In genomic region chr2:173022813-173023212, GRCm38 (mm10) we compare ENCODE assay signal across 8 mouse cellular contexts. TPM values are rescaled to one million over a fixed set of nuclear protein-coding genes. Genes with fewer than 3 reads are reported as not detected.
DNase-seq lines count a peak whose midpoint lies in the region; ATAC-seq and TF ChIP-seq lines count a peak whose summit lies in the region.

No protein-coding gene starts in this region.

- peak overlapping the region; percentile 80 for H3K9ac ChIP-seq in MEL (ENCODE audit: control insufficient read depth, low read depth, low read length, poor library complexity, severe bottlenecking)
- H3K9ac ChIP-seq in heart, embryonic 16.5 days (ENCODE audit: low read length): peak overlapping the region; percentile 82
- peak overlapping the region; percentile 97 for H3K9ac ChIP-seq in liver, embryonic 16.5 days (ENCODE audit: low read depth, low read length)

- H3K4me1 ChIP-seq in erythroblast, embryonic 14.5 days (ENCODE audit: control insufficient read depth): peaks cover 81% of the 10 kb centered on the region
- peaks cover 13 to 58% of the 10 kb centered on the region in 2 experiments for H3K4me1 ChIP-seq in MEL (ENCODE audit: control insufficient read depth in 1 of 2, insufficient read depth in 2 of 2, low read length in 2 of 2)
- peaks cover 74% of the 10 kb centered on the region for H3K4me1 ChIP-seq in heart, embryonic 16.5 days (ENCODE audit: control insufficient read depth, insufficient read depth, low read length)
- peaks cover 79% of the 10 kb centered on the region for H3K4me1 ChIP-seq in liver, embryonic 16.5 days (ENCODE audit: control insufficient read depth, low read depth, low read length)

- no peak for TF ChIP-seq EP300 in MEL (IDR thresholded peaks at IDR 0.05; ENCODE audit: low read depth in 1 of 2, low read length in 2 of 2)

- no peak for DNase-seq in MEL (ENCODE audit: low read depth, low spot score)
- DNase-seq in urinary bladder, postnatal 14 days (ENCODE audit: low spot score): no peak
- DNase-seq in layer of hippocampus, adult 9-10 months (ENCODE audit: low spot score): no peak
- DNase-seq in embryo, embryonic 10.5 days (ENCODE audit: low spot score): no peak

- no peak; a peak in 1 of 4 replicates for TF ChIP-seq POLR2A in MEL (IDR thresholded peaks at IDR 0.05; ENCODE audit: control insufficient read depth in 1 of 2, insufficient read depth in 1 of 2, low read depth in 1 of 2, low read length in 2 of 2, poor library complexity in 1 of 2)

- no peak for TF ChIP-seq RAD21 in MEL (IDR thresholded peaks at IDR 0.05; ENCODE audit: low read depth, low read length)

- peaks cover 4% of the 10 kb centered on the region for H3K9me3 ChIP-seq in erythroblast, embryonic 14.5 days (ENCODE audit: control insufficient read depth, low read length)
- H3K9me3 ChIP-seq in MEL (replicated peaks; ENCODE audit: insufficient read depth, low read length): no peaks in the 10 kb centered on the region
- no peaks in the 10 kb centered on the region for H3K9me3 ChIP-seq in heart, embryonic 16.5 days (replicated peaks; ENCODE audit: control insufficient read depth, low read length)
- no peaks in the 10 kb centered on the region for H3K9me3 ChIP-seq in liver, embryonic 16.5 days (replicated peaks; ENCODE audit: control insufficient read depth, low read length)

- no peak overlapping the region for H3K27ac ChIP-seq in MEL (ENCODE audit: control insufficient read depth, low read depth, low read length)
- peak overlapping the region; percentile 80 for H3K27ac ChIP-seq in heart, embryonic 16.5 days (ENCODE audit: low read length)
- H3K27ac ChIP-seq in liver, embryonic 16.5 days (ENCODE audit: low read length): peak overlapping the region; percentile 91

- peak overlapping the region; percentile 91 for H3K4me2 ChIP-seq in heart, embryonic 16.5 days (ENCODE audit: low read depth, low read length)
- H3K4me2 ChIP-seq in liver, embryonic 16.5 days (ENCODE audit: low read depth, low read length): peak overlapping the region; percentile 86

- TF ChIP-seq CTCF in MEL (IDR thresholded peaks at IDR 0.05 in 2 of 3, conservative IDR thresholded peaks at IDR 0.05 in 1 of 3; ENCODE audit: control insufficient read depth in 1 of 3, insufficient read depth in 1 of 3, low read depth in 2 of 3, low read length in 3 of 3, poor library complexity in 1 of 3, severe bottlenecking in 1 of 3): no peak

- no peaks in the 10 kb centered on the region; the same call in 1 of the 2 replicates for H3K27me3 ChIP-seq in erythroblast, embryonic 14.5 days (ENCODE audit: control insufficient read depth)
- H3K27me3 ChIP-seq in MEL (ENCODE audit: control insufficient read depth in 1 of 2, insufficient read depth in 2 of 2, low read length in 2 of 2): no peaks in the 10 kb centered on the region
- H3K27me3 ChIP-seq in heart, embryonic 16.5 days (ENCODE audit: control insufficient read depth, insufficient read depth, low read length): no peaks in the 10 kb centered on the region
- no peaks in the 10 kb centered on the region for H3K27me3 ChIP-seq in liver, embryonic 16.5 days (ENCODE audit: control insufficient read depth, insufficient read depth, low read depth, low read length)

- no peak for ATAC-seq in erythroblast, adult 5-6 weeks (replicated peaks; ENCODE audit: low FRiP score, poor library complexity, severe bottlenecking)
- ATAC-seq in heart, embryonic 16.5 days (replicated peaks; ENCODE audit: extremely low read depth, insufficient read depth, low FRiP score): no peak
- no peak for ATAC-seq in liver, embryonic 16.5 days (ENCODE audit: low read depth)

- H3K4me3 ChIP-seq in erythroblast, embryonic 14.5 days (replicated peaks): peak overlapping the region; percentile 68
- H3K4me3 ChIP-seq in MEL (ENCODE audit: control insufficient read depth in 1 of 2, insufficient read depth in 1 of 2, low read depth in 2 of 2, low read length in 2 of 2): peak overlapping the region; percentile 82 to 99
- peak overlapping the region; percentile 91 for H3K4me3 ChIP-seq in heart, embryonic 16.5 days (ENCODE audit: low read length)
- peak overlapping the region; percentile 98 for H3K4me3 ChIP-seq in liver, embryonic 16.5 days (ENCODE audit: low read depth, low read length)

- peaks cover 54% of the 10 kb centered on the region for H3K79me2 ChIP-seq in MEL (ENCODE audit: control insufficient read depth, insufficient read depth, low read length, poor library complexity)

- WGBS in heart, embryonic 16.5 days: 20% methylated on average over 10 of the region's 10 CpGs
- WGBS in liver, embryonic 16.5 days (ENCODE audit: insufficient replicate concordance): 11% methylated on average over 10 of the region's 10 CpGs

- H3K36me3 ChIP-seq in erythroblast, embryonic 14.5 days (ENCODE audit: control insufficient read depth): peaks cover 60% of the 10 kb centered on the region
- peaks cover 5 to 40% of the 10 kb centered on the region in 2 experiments; a peak in 3 of 4 replicates for H3K36me3 ChIP-seq in MEL (ENCODE audit: control insufficient read depth in 1 of 2, insufficient read depth in 2 of 2, low read length in 2 of 2)
- H3K36me3 ChIP-seq in heart, embryonic 16.5 days (ENCODE audit: control insufficient read depth, insufficient read depth): peaks cover 17% of the 10 kb centered on the region; the same call in 1 of the 2 replicates
- H3K36me3 ChIP-seq in liver, embryonic 16.5 days (ENCODE audit: control insufficient read depth, insufficient read depth): peaks cover 54% of the 10 kb centered on the region

TF ChIP-seq in MEL, 35 proteins besides CTCF, POLR2A, EP300 and RAD21:
- TF ChIP-seq TAL1 (IDR thresholded peaks at IDR 0.05; ENCODE audit: low read length): no peak
- no peak for TF ChIP-seq CHD1 (IDR thresholded peaks at IDR 0.05; ENCODE audit: low read depth, low read length)
- peak; percentile 18; the same call in 1 of the 2 replicates for TF ChIP-seq USF1 (IDR thresholded peaks at IDR 0.05; ENCODE audit: low read depth, low read length)
- no peak for TF ChIP-seq MAFK (IDR thresholded peaks at IDR 0.05; ENCODE audit: borderline replicate concordance, low read depth, low read length)
- TF ChIP-seq MAX (IDR thresholded peaks at IDR 0.05; ENCODE audit: low read length): 0 out of 2 replicates have a peak, but pooled peaks have one; percentile 14
- TF ChIP-seq BHLHE40 (IDR thresholded peaks at IDR 0.05; ENCODE audit: borderline replicate concordance, low read depth, low read length): no peak
- no peak for TF ChIP-seq JUND (IDR thresholded peaks at IDR 0.05; ENCODE audit: low read depth, low read length)
- TF ChIP-seq CHD2 (IDR thresholded peaks at IDR 0.05; ENCODE audit: low read length): no peak

RNA-seq across cellular contexts. Expression of gene Rbm38, which starts 2.5 kb away (rescaled TPM):
- polyA plus RNA-seq in erythroblast, embryonic 14.5 days (2012): 548 and 594 TPM in 2 replicates
- 1,075 and 1,106 TPM in 2 replicates for total RNA-seq in erythroblast, adult 5-6 weeks (2015; ENCODE audit: low replicate concordance)
- total RNA-seq in erythroblast, adult 5-6 weeks (2017; ENCODE audit: low replicate concordance): 502 and 855 TPM in 2 replicates
- 37.0 and 39.0 TPM in 2 replicates for total RNA-seq in MEL (2012; rRNA removed)
- 100 to 1,000 TPM in 1 of 2 experiments, not detected in 1; 207 TPM for polyA plus RNA-seq in MEL (2012; ENCODE audit: insufficient read depth in 1 of 2, insufficient read length in 2 of 2, low read depth in 1 of 2, low replicate concordance in 2 of 2, missing spikeins in 1 of 2)
- 130 and 146 TPM in 2 replicates for polyA plus RNA-seq in heart, embryonic 16.5 days (2015; fragmentation: Nextera tagmentation; extraction: Ambion mirVana)
- 279 and 350 TPM in 2 replicates for polyA plus RNA-seq in liver, embryonic 16.5 days (2015; fragmentation: Nextera tagmentation; extraction: Ambion mirVana)

RNA-seq across cellular contexts. Expression of gene Rae1, which starts 22.9 kb away (rescaled TPM):
- polyA plus RNA-seq in erythroblast, embryonic 14.5 days (2012): 3.4 and 3.7 TPM in 2 replicates
- 46.4 and 52.5 TPM in 2 replicates for total RNA-seq in erythroblast, adult 5-6 weeks (2015; ENCODE audit: low replicate concordance)
- total RNA-seq in erythroblast, adult 5-6 weeks (2017; ENCODE audit: low replicate concordance): 59.4 and 91.0 TPM in 2 replicates
- total RNA-seq in MEL (2012; rRNA removed): 139 and 156 TPM in 2 replicates
- 100 to 1,000 TPM in 1 of 2 experiments, not detected in 1; 172 TPM for polyA plus RNA-seq in MEL (2012; ENCODE audit: insufficient read depth in 1 of 2, insufficient read length in 2 of 2, low read depth in 1 of 2, low replicate concordance in 2 of 2, missing spikeins in 1 of 2)
- 95.8 and 103 TPM in 2 replicates for polyA plus RNA-seq in heart, embryonic 16.5 days (2015; fragmentation: Nextera tagmentation; extraction: Ambion mirVana)
- polyA plus RNA-seq in liver, embryonic 16.5 days (2015; fragmentation: Nextera tagmentation; extraction: Ambion mirVana): 55.2 and 56.6 TPM in 2 replicates

RNA-seq across cellular contexts. Expression of gene Spo11, which starts 45.3 kb away (rescaled TPM):
- polyA plus RNA-seq in erythroblast, embryonic 14.5 days (2012): 0.02 TPM in 1 of 2 replicates, not detected in the other
- not detected in 2 replicates for total RNA-seq in erythroblast, adult 5-6 weeks (2015; ENCODE audit: low replicate concordance)
- not detected in 2 replicates for total RNA-seq in erythroblast, adult 5-6 weeks (2017; ENCODE audit: low replicate concordance)
- not detected in 2 replicates for total RNA-seq in MEL (2012; rRNA removed)
- polyA plus RNA-seq in MEL (2012; ENCODE audit: insufficient read depth in 1 of 2, insufficient read length in 2 of 2, low read depth in 1 of 2, low replicate concordance in 2 of 2, missing spikeins in 1 of 2): not detected
- 0.69 and 1.6 TPM in 2 replicates for polyA plus RNA-seq in heart, embryonic 16.5 days (2015; fragmentation: Nextera tagmentation; extraction: Ambion mirVana)
- not detected in 2 replicates for polyA plus RNA-seq in liver, embryonic 16.5 days (2015; fragmentation: Nextera tagmentation; extraction: Ambion mirVana)
